Mouse (Mus musculus) stomach, postnatal 0 days (tissue): Measurements from ENCODE around the gene Bbx.

Experiments
- CTCF ChIP-seq: IDR thresholded peaks from 2 replicates; pipeline ENCODE4 v1.5.1; 2016; ENCODE audit warnings: antibody characterized with exemption, low read depth, mild to moderate bottlenecking, moderate library complexity
- EP300 ChIP-seq: optimal IDR thresholded peaks from 2 replicates; pipeline ENCODE3; 2016; ENCODE audit warnings: antibody characterized with exemption

DNA sequence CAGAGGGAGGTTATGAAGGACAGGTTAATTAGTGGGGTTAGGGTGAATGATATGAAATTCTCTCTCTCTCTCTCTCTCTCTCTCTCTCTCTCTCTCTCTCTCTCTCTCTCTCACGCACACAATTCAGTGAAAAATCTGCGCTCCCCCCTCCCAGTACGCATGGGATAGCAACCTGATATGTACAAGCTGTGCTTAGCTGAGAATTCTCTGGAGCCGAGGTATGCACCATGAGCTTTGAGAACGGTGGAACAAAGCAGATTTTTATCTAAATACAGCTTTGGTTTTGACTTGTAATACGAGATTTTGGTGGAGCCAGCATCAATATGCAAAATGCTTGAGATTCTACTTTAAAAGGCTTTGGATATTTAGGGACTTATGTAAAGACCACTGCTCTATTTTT is 243.1 kb downstream of the Bbx start:
- TF ChIP-seq EP300 (no peak), CTCF (no peak)
